Mouse (Mus musculus): ENCODE data around the gene Oxt. TPM values are rescaled to one million over a fixed set of nuclear protein-coding genes. Genes with fewer than 3 reads are reported as not detected.
"Not testable (repeated sequence)": the region's sequence is repeated elsewhere in the genome, so short reads cannot be mapped to it uniquely, and the experiment has no call there.

Oxt gene
- total RNA-seq (2021): not detected

DNA sequence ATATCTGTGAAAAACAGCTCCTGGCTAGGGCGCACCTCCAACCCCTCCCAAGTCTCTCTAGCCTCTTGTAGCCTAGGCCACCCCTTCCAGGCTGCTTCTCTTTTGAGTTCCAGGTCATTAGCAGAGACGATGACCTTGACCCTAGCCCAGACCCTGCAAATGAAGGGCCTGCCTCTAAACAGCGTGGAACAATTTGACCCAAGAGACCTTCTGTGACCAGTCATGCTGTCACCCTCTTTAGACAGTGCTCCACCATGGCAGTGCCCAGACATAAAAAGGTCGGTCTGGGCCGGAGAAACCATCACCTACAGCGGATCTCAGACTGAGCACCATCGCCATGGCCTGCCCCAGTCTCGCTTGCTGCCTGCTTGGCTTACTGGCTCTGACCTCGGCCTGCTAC lies at the start of gene Oxt:
Gene Oxt, plus strand, starts transcription at position 301 of the 400 bp plus-strand sequence.
- intact Hi-C loops (cut with DNase I): no loop called here
- DNase-seq: no peak

DNA sequence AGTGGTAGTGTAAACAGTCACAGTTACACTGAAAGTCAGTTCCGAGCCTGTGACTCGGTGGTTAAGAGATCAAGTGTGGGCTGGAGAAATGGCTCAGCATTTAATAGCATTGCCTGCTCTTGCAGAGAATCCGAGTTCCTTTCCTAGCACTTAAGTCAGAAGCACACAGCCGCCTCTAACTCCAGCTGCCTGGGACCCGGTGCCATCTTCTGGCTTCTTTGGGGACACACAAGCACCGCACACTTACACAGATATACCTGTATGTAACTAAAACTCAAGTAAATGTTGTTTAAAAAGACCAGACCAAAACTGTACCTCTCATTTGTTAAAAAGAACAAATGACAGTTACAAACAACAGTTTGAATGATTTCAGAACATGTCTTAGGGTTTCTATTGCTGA lies 47.5 kb upstream of the Oxt start:
- intact Hi-C loops (cut with DNase I): no loop called here
- no peak for DNase-seq

DNA sequence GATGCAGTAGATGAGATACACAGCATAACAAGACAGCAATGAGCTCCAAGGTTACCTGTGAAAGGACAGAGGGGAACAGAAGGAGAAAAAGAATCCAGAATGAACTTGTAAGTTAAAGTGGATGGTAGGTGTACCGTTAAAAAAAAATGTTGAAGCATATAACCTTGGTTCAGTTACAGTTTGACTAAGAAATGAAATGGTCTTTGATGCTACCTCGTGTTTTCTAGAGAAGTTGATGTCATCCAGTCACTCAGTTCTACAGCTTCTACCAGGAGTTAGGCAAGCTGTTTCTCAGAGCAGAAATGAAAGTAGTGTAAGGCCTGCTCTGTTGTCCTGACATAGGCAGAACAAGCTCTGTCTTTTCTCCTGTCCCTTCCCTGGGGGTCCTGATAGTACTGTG lies 46.7 kb upstream of the Oxt start:
- no peak for DNase-seq
- intact Hi-C loops (cut with DNase I): no loop called here

DNA sequence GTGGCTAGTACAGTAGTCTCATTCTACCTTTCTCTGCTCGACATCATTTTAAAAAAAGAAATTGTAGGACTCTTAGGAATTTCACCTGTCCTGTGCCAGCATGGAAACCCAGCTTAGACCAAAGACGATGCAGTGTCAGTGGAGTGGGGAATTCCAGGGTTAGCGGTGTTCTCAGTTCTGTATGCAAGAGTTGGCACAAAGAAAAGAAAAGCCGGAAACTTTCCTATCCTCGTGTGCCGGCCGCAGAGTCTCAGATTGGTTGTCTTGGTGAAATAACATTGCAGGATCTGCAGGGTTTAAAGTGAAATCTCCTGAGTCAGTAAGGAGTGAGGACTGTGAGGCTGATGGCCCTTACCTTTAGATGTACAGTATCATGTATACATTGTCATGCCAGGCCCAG lies 46.0 kb upstream of the Oxt start:
- intact Hi-C loops (cut with DNase I): no loop called here
- no peak for DNase-seq

DNA sequence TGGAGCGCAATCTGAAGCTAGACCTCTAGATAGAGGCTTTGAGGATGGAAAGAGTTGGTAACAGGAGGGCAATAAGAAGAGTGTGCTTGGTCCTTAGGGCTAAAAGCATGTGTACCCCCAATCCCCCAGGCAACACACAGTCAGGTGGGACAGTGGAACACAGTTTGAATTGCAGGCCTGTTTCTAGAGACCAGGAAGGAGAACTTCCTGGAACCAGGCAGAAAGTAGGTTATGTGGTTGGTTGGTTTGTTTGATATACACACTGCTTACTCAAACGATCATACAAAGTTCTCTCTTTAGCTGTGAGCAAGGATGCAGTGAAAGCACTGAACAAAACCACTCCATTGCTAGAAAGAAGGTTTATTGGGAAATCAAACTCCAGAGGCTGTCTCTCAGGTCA lies 43.8 kb upstream of the Oxt start:
- intact Hi-C loops (cut with DNase I): no loop called here
- no peak for DNase-seq

DNA sequence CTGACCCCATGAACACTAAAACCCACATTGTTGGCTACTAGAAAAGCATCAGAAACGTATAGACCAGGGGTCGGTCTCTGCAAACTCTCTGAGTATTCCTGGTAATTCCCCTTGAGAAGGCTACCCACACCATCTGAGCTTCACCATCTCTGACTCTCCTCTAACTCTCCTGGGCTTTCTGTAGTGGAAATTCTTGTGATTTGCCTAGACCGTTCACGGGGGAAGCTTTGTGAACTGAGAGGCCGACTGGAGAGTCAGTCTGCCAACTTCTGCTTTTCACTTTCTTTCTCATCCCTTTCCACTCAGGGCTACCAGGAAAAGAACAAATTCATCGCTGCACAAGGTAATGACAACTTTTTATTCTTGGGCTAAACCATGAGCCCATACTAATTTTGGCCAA lies 41.0 kb upstream of the Oxt start:
- no peak for DNase-seq
- intact Hi-C loops (cut with DNase I): no loop called here

DNA sequence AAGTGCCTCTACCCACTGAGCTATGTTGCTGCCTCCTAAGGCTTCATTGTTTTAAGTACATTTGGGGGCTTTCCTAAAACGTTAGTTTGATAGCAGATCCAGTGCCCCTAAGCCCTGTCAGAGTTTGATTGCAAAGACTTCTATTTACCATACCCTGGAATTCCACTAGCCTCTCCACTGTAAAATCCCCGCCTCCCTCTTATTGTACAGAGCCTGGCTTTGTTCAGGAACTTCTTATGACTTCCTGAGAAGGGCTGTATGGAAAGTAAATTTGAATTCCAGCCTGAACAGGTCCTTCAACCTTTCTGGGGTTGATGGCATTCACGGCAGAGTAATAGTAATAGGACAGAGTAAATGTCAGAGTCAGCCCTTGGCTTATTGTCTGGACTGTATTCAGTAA lies 39.1 kb upstream of the Oxt start:
- intact Hi-C loops (cut with DNase I): no loop called here
- no peak for DNase-seq

DNA sequence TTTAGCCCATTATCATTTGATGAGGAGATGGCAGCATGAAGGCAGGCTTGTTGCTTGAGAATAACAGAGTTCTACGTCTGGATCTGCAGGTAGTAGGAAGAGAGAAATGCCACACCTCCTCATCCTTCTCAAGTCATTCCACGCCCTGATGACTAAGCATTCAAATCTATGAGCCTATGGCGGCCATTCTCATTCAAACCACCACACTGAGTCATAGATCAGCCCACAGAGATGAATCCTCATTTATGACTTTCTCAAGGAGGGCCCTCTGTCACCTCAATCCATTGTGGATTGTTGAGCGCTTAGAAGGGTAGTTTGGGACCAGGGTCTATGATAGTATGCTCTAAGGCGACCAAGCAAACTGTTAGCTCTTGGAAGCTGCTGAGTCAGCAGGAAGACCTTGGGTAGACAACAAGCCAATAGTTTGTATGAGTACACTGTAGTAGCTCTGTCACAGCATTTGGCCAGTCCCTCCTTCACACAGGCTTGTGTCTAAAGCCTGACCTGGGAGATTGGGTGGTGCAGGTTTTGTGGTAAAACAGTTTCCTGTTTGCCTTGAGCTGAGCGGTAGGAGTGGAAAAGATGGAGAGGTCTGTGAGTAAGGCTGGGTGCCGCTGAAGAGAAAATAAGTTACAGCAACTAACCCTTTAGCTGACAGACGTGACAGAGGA lies 37.0 kb upstream of the Oxt start:
- intact Hi-C loops (cut with DNase I): no loop called here
- DNase-seq: no peak

DNA sequence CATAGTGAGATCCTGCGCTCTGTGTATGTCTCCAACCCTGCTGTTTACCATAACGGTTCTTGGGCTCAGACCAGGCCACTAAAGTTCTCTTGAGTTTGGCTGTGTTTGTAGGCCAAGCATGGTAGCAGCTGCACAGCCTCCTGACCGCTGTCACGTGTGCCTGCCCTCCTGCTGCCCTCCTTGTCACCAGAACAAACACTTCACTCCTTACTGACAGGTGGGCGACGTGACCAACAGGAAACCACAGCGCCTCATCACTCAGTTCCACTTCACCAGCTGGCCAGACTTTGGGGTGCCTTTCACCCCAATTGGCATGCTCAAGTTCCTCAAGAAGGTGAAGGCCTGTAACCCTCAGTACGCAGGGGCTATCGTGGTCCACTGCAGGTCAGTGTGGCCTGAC lies 35.7 kb upstream of the Oxt start:
- intact Hi-C loops (cut with DNase I): no loop called here

DNA sequence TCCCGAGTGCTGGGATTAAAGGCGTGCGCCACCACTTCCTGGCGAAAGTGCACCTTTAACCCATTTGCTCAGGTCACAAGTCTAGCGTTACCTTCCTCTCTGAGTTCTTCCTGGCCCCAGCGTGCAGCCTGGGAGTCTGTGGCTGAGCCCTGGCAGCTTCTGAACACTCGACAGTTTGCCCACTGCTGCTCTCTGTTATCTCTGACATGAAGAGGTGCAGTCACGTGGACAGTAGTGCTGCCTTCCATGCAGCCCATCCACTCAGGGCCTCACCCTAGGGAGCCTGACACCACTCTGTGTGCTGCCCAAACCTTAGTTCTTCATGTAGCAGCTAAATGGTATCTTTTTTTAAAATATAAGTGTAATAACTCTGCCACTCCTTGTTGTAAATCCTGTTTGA lies 29.0 kb upstream of the Oxt start:
- DNase-seq: no peak
- intact Hi-C loops (cut with DNase I): no loop called here

More for the DNA sequence above, 35.7 kb upstream of the Oxt start:
- DNase-seq: no peak

DNA sequence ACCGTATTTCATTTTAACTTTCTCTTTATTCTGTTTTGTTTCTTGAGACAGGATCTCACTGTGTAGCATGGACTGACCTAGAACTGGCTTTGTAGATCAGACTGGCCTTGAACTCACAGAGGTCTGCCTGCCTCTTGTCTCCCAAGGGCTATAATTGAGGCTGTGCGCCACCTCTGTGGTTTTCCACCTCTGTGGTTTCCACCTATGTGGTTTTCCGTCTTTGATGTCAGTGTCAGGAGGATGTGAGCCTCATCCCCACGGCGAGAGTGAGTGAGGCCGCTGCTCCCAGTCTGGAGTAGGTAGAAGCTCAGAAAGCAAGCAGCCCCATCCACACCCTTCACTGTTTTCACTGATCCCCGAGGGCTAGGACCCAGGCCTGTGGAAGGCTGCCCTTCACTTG lies 21.1 kb upstream of the Oxt start:
- DNase-seq: no peak
- intact Hi-C loops (cut with DNase I): no loop called here

DNA sequence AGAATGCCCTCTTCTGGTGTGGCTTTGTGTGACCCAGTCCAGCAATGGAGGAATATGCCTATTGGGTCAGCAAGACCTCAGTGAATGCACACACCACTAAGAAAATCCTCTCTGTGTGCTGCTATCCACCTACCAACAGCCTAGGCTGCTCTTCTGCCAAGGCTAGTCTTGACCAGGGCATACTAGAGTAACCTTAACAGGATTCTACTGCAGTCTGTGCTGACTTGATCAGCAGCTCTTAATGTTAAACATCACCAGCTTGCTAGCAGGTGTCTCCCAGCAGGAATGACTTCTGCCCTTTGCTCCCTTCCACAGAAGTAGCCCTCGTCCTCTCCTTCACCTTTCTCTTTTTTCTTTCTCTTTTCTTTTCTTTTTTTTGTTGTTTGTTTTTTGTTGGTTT lies 19.7 kb upstream of the Oxt start:
- intact Hi-C loops (cut with DNase I): no loop called here
- no peak for DNase-seq

DNA sequence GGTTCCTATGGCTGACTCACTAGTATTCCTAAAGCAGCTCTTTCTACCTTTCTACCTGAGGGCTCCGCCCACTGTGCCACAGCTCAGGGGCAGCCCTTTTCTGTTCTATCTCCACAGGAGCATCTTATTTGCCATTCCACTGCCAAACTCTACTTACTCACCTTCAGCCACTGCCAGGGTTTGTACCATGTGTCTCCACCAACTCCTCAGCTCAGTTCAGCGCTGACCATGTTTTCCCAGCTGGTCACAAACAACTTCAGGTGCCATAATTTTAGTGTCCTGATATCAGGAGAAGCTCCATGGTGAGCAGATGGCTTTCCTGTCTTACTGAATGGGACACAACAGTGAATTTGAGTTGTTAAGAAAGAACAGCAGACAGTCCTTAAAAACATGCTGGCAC lies 18.5 kb upstream of the Oxt start:
- intact Hi-C loops (cut with DNase I): no loop called here
- no peak for DNase-seq

DNA sequence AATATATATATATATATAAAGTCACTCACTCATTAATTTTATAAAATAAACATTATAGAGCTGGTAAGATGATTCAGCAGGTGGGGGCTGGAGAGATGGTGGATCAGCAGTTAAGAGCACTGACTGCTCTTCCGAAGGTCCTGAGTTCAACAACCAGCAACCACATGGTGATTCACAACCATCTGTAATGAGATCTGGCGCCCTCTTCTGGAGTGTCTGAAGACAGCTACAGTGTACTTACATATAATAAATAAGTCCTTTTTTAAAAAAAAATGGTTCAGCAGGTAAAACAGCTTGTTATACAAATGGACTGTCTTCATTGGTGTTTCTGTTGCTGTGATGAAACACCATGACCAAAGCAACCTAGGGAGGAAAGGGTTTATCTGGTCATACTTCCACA lies 18.0 kb upstream of the Oxt start:
- intact Hi-C loops (cut with DNase I): no loop called here
- DNase-seq: no peak

DNA sequence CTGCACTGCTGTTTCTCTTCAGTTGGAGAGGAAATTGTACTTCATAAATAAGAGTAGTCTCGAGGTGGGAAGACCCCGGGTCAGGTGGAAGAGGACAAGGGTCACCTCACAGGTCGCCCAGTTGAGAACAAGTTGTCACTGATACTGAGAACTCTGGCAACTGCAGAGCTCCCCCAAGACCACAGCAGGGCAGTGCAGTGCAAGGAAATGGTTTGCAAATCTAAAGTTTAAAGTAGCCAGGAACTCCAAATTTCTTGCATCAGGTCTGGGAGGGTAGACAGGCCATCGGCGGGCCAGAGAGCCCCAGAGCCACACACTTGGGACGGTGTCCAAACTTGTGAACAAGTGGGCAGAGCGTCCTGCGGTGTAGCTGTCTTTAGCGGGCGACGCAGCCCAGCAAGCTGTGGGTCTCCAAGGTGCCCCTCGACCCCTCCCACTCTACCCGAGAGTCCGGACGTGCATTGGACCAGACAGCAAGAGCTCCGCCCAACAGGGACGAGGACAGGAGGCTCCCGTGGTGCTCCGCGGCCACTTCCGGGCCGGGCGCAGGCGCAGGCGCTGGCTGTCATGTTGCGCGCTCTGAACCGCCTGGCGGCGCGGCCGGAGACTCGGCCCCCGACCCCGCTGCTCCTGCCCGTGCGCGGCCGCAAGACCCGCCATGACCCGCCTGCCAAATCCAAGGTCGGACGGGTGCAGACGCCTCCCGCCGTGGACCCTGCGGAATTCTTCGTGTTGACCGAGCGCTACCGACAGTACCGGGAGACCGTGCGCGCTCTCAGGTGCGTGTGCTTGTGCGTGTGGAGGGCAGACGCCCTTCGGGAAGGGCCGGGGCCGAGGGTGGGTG lies 12.5 kb upstream of the Oxt start, which contains the start of gene Mrps26:
Gene Mrps26, plus strand, starts transcription at position 531 of the 844 bp plus-strand sequence.
- intact Hi-C loops (cut with DNase I): loop anchor here (2.0 to 5.0 kb wide), 2 partner anchors 35 to 99 kb away; partner anchors contain the start of gene Ddrgk1
- peak; percentile 88 to 90 for DNase-seq

DNA sequence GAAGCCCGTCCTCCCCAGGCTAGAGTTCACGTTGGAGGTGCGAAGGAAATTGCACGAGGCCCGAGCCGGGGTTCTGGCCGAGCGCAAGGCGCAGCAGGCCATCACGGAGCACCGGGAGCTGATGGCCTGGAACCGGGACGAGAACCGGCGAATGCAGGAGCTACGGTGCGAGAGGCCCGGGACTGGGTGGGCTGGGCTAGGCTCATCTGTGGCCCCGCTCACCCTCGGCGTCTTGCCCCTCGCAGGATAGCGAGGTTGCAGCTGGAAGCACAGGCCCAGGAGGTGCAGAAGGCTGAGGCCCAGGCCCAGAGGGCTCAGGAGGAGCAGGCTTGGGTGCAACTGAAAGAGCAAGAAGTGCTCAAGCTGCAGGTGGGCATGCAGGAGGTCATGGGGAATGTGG lies 11.9 kb upstream of the Oxt start:
- intact Hi-C loops (cut with DNase I): loop anchor here (2.0 to 5.0 kb wide), 2 partner anchors 35 to 98 kb away; partner anchors contain the start of gene Ddrgk1
- DNase-seq: no peak

DNA sequence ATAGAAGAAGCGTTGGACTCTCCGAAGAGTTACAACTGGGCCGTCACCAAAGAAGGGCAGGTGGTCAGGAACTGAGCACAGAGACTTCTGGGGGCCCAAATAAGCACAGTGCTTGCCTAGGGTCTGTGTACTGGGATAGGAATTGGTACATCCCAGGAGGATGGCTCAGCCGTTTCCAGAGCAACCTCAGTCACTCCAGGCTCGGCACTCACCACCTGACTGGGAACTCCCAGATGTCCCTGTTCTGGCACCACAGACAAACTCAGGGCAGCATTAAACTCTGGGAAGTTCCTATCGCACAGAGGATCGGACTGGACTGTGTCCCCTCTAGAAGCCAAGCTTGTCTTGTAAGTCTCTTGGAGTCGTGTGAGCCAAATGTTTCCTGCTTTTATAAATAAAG lies 11.0 kb upstream of the Oxt start:
- intact Hi-C loops (cut with DNase I): loop anchor here (2.0 to 5.0 kb wide), 2 partner anchors 34 to 97 kb away; partner anchors contain the start of gene Ddrgk1
- no peak for DNase-seq

DNA sequence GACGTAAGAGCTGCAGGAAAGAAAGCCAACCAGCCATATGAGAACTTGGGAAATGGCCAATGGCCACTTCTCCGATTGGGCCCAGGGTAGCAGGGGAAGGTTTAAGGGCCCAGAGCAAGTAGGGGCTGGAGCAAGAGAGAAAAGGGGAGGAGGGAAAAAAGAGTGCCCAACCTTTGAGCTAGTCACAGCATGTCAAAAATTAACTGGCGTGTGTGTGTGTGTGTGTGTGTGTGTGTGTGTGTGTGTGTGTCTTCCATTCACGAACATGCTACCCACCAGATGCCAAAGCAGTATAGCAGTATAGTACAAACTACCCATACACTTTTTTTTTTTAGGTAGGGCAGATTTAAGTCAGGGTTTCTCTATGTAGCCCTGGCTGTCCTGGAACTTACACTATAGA lies 7.1 kb upstream of the Oxt start:
- intact Hi-C loops (cut with DNase I): no loop called here
- DNase-seq: no peak

DNA sequence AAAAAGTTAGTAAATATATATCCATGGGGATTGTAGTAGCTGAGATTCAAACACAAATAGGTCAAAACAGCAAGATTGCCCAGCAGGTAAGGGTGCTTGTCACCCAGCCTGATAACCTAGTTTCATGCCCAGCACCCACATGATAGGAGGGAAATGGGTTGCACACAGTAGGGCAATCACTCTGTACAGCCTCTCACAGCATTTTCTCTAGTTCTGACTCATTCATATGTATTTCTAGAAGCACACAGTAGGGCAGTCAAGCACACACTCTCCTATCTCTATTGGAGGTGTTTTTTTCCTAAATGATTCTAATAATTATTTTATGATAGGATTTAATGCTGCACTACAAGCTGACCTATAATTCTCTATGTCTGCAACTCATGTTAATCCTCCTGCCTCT lies 6.0 kb upstream of the Oxt start:
- no peak for DNase-seq
- intact Hi-C loops (cut with DNase I): no loop called here

DNA sequence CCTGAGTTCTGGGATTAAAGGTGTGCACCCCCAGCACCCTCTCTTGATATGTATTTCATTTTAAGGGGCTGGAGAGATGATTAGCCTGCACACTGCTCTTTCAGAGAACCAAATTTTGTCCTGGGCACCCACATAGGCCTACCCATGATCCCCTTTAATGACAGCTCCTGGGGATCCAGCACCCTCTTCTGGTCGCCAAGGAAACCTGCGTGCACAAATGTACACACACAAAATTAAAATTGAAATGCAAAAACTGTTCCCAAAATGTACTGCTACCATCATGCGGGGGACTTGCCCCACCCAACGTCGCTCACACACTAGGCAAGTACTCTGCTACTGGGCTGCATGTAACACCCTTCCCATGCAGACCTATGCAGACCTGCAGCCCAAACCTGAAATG lies 1.0 kb upstream of the Oxt start:
- intact Hi-C loops (cut with DNase I): no loop called here
- no peak for DNase-seq

DNA sequence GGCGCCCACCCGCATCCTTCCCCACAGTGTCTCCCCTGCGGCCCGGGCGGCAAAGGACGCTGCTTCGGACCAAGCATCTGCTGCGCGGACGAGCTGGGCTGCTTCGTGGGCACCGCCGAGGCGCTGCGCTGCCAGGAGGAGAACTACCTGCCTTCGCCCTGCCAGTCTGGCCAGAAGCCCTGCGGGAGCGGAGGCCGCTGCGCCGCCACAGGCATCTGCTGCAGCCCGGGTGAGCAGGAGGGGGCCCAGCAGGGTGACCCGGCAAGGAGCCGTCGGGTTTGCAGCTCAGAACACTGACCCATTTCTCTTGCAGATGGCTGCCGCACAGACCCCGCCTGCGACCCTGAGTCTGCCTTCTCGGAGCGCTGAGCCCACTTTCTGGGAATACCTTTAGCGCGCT lies 591 bp downstream of the Oxt start:
- intact Hi-C loops (cut with DNase I): not testable (repeated sequence)
- peak in 1 of 2 experiments; percentile 22 for DNase-seq

DNA sequence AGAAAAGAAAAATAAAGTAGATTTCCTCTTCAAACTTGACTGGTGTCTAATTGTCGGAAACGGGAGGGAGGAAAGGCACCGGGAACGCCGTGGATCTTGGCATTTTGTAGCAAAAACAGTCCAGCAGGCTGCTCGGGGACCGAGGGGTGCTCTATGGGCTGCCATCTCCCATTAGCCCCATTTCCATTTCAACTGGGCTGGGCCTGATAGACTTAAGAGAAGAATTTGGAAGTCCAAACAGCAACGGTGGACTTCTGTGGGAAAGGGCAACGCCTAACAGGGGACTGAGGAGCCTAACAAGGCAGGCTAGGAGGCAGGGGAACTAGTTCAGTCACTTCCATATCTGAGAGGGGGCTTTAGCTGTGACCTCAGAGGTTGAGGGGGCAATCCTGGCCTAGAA lies 1.0 kb downstream of the Oxt start:
- no peak for DNase-seq
- intact Hi-C loops (cut with DNase I): no loop called here

Data from heart, postnatal 36 days (tissue).